Mouse (Mus musculus) kidney, postnatal 10 days (tissue): ENCODE data around the gene Add1.

Experiments used
- DNase-seq: peaks from one replicate; pipeline ENCODE4 v3.0.0; 2021; ENCODE audit warnings: mixed read lengths

Add1 gene

GRCm38 (mm10) chr5:34609966-34610365, 36.5 kb downstream of the Add1 start:
- DNase-seq, result no peak

- no peak for DNase-seq
Measured at GRCm38 (mm10) chr5:34632996-34633395, 59.5 kb downstream of the Add1 start.

DNA sequence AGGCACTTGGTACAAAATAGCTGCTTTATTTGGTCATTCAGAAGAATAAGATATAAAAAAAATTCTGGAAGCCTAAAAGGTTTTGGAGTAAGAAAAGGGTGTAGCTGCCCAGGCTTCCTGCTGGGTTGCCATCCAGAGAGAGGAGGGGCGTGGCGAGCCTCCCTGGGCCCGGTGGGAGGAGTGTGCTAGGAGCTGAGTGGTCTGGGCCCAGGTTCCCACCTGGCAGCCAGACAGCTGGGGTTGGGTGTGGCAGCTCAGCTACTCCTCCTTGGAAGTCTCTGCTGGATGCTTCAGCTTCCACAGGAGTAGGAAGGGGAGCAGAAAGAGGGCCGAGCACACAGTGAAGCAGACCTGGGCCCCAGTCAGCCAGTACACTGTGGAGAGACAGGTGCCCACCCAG, 60.2 kb downstream of the Add1 start:
- peak; percentile 31 for DNase-seq

- no peak for DNase-seq
Measured at GRCm38 (mm10) chr5:34634746-34635400, 61.4 kb downstream of the Add1 start.

- DNase-seq, result peak; percentile 20
Measured at GRCm38 (mm10) chr5:34635665-34636192, 62.3 kb downstream of the Add1 start.

DNA sequence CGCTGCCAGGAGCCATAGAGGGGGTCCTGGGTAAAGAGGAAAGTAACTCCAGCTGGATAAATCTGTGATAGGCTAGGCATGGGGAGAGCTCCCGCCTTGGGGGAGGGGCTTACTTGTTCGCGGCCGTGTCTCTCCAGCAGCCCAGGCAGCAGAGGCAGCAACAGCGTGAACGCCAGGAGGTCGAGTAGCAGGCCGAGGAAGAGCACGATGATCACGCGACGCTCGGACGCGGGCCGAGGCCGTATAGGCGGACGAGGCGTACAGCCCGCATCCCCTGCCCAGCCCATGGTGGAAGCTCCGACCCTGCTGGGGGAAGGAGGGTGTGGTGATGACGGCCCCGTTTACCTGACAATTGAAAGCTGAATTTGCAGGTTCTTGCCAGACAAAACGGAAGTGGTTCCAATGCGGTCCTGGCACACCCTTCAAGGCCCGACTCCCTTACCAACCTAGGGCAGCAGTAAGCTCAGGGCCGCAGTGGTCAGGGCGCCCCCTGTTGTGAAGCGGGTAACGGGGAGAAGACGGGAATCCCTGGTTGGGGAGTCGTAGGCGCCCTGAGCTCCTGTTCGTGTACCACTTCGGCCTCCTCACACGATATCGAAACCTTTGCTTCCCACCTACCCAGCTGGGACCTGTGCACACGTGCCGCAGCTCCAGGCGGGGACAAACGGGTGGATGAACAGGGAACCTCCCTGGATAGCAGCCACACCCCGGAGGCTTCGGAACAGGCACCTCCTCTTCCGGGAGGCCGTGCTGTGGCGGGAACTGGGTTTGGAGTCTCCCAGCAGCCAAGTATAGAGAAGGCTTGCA, 63.2 kb downstream of the Add1 start, which contains the start of gene Mfsd10:
Gene Mfsd10 (minus strand): TSS at position 732 of the 807 bp plus-strand sequence.
- DNase-seq, result peak; percentile 88

- DNase-seq, result no peak
Measured at GRCm38 (mm10) chr5:34637591-34638156, 64.2 kb downstream of the Add1 start.

- no peak for DNase-seq
Measured at GRCm38 (mm10) chr5:34641991-34642390, 68.5 kb downstream of the Add1 start.

DNA sequence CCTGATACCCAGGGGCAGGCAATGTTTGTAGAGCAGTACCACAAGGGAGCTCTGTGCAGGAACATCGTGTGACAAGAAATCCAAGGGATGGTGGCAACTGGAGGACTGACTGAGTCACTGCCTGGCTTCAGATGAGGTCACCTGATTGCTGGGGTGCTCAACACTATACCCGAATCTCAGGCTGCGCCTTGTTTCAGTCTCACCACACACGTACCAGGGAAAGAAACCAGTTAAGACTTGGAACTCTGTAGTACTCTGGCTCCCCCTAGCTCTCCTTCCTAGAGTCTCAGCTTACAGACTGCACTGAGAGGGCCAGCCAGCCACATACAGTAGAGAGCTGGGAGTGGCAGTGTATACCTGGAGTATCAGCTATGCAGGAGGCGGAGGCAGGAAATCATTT, 69.5 kb downstream of the Add1 start:
- peak; percentile 58 for DNase-seq

- DNase-seq, result peak; percentile 80
Measured at GRCm38 (mm10) chr5:34647581-34647980, 74.1 kb downstream of the Add1 start.

DNA sequence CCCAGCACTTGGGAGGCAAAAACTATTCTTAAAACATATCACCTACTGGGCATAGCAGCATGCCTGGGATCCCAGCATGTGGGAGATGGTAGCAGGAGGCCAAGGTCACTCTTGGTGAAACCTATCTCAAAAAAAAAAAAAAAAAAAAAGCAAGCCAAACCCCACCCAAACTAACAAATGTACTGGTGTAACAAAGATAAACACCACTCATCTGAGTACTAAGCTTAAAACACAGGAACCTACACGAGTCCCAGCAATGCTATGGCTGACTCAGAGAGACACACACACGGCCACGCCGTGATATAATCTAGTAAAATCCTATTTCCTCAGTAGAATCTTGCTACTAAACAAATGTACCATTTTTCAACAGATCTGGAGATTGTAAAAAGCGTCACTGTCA, 79.5 kb downstream of the Add1 start:
- no peak for DNase-seq

GRCm38 (mm10) chr5:34654881-34655280, 81.4 kb downstream of the Add1 start:
- no peak for DNase-seq

GRCm38 (mm10) chr5:34657556-34657955, 84.1 kb downstream of the Add1 start:
- DNase-seq, result no peak

GRCm38 (mm10) chr5:34659686-34660590, 86.5 kb downstream of the Add1 start, which contains the start of the genes Nop14 and Grk4:
Nop14 (minus strand) TSS chr5:34660148.
Grk4 (plus strand) TSS chr5:34660379.
- DNase-seq, result peak; percentile 99

DNA sequence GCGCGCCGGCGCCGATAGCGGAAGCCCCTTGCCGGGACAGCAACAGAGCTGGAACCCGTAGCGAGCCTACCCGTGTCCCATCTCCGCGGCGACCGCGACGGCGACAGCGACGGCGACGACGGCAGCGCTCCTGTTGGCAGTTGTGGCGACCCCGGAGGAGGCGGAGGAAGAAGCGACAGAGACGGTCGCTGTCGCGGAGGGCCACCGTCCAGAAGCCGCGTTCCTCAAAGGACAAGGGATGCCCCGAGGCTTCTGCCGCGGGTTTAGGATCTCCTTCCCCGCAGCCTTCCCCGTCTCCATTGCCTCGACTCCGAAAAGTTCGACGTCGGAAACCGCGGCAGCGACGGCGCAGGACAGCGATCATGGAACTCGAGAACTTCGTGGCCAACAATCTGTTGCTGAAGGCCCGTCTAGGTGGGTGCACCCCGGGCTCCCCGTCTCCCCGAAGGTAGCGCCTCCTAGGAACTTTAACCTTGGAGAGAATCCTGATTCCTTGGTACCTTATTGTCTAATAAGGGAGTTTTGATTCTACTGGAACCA, 87.2 kb downstream of the Add1 start:
- no peak for DNase-seq

DNA sequence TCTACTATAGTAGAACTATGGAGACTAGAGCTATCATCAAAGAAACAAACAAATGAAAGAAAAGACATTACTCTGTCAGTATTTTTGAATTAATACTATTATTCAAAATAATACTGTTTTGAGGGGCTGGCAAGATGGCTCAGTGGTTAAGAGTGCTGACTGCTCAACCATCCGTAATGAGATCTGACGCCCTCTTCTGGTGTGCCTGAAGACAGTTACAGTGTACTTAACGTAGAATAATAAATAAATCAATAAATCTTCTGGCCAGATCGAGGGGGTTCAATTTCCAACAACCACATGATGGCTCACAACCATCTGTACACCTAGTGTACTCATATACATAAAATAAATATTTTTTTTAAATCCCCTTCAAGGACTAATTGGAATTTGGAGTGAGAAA, 88.4 kb downstream of the Add1 start:
- no peak for DNase-seq

- no peak for DNase-seq
Measured at GRCm38 (mm10) chr5:34663231-34663630, 89.8 kb downstream of the Add1 start.

- no peak for DNase-seq
Measured at GRCm38 (mm10) chr5:34669493-34669892, 96.0 kb downstream of the Add1 start.

GRCm38 (mm10) chr5:34670280-34670679, 96.8 kb downstream of the Add1 start:
- DNase-seq, result peak; percentile 26
